Comparison of ENCODE assay signal across 32 mouse cellular contexts in genomic region chr4:58040093-58040492, GRCm38 (mm10). TPM values are rescaled to one million over a fixed set of nuclear protein-coding genes. Genes with fewer than 3 reads are reported as not detected.
DNase-seq lines count a peak whose midpoint lies in the region; ATAC-seq and TF ChIP-seq lines count a peak whose summit lies in the region.
"Had no signal": no experiment of that assay in that cellular context is flagged by ENCODE, and none has a peak within 500 bp of the region (broad histone marks: within the 10 kb centered on the region; RNA-seq: fewer than 3 reads in every experiment).

No protein-coding gene starts in this region.

- no peaks in the 10 kb centered on the region for H3K27me3 ChIP-seq in CH12.LX (replicated peaks)
- H3K27me3 ChIP-seq: embryonic facial prominence, embryonic 12.5 days; embryonic facial prominence, embryonic 15.5 days; forebrain, embryonic 15.5 days; heart, embryonic 12.5 days; heart, embryonic 15.5 days had no signal

- TF ChIP-seq EP300 in CH12.LX (IDR thresholded peaks at IDR 0.05; ENCODE audit: low read length) = peak; percentile 43

- H3K4me1 ChIP-seq in CH12.LX (ENCODE audit: control insufficient read depth in 1 of 2, insufficient read depth in 2 of 2) = peaks cover 2 to 4% of the 10 kb centered on the region in 2 experiments; a peak in 2 of 4 replicates
- H3K4me1 ChIP-seq: embryonic facial prominence, embryonic 12.5 days; forebrain, embryonic 15.5 days; heart, embryonic 12.5 days; heart, embryonic 15.5 days had no signal

- H3K9me3 ChIP-seq in CH12.LX (replicated peaks; ENCODE audit: low read length) = no peaks in the 10 kb centered on the region
- H3K9me3 ChIP-seq: embryonic facial prominence, embryonic 12.5 days; embryonic facial prominence, embryonic 15.5 days; forebrain, embryonic 15.5 days; heart, embryonic 12.5 days; heart, embryonic 15.5 days had no signal

- no peak for TF ChIP-seq CTCF in CH12.LX (conservative IDR thresholded peaks at IDR 0.05 in 1 of 2, IDR thresholded peaks at IDR 0.05 in 1 of 2; ENCODE audit: low read depth in 2 of 2, low read length in 2 of 2)

- DNase-seq in adrenal gland, adult (ENCODE audit: inconsistent age in 2 of 2, low spot score in 1 of 2) = peak; percentile 21 to 50
- no peak for DNase-seq in adrenal gland, postnatal 4 days (ENCODE audit: low spot score in 2 of 2)
- peak; percentile 29 for DNase-seq in CH12.LX (ENCODE audit: extremely low read depth)
- no peak for DNase-seq in layer of hippocampus, adult 9-11 months
- no peak for DNase-seq in retina, embryonic 14.5 days (ENCODE audit: low spot score)
- DNase-seq: adrenal gland, adult 8-10 months; cerebellum, adult 11-12 months; cerebellum, adult 8-10 months; cerebellum, postnatal 10 days; cerebellum, postnatal 36 days; gastrocnemius, postnatal 25 days; heart, adult 18-20 months; heart, postnatal 10 days; heart, postnatal 36 days; kidney, adult 18-20 months had no signal

- no peak overlapping the region for H3K9ac ChIP-seq in CH12.LX (ENCODE audit: insufficient read depth, low read depth)
- H3K9ac ChIP-seq: embryonic facial prominence, embryonic 12.5 days; embryonic facial prominence, embryonic 15.5 days; forebrain, embryonic 15.5 days; heart, embryonic 12.5 days; heart, embryonic 15.5 days; hindbrain, embryonic 14.5 days had no signal

- H3K79me2 ChIP-seq in CH12.LX (replicated peaks; ENCODE audit: control insufficient read depth, extremely low read depth, insufficient read depth, poor library complexity, severe bottlenecking) = no peaks in the 10 kb centered on the region

- no peak for TF ChIP-seq POLR2A in CH12.LX (IDR thresholded peaks at IDR 0.05; ENCODE audit: low read depth, low read length)

- ATAC-seq in common myeloid progenitor, adult 5-6 weeks (replicated peaks; ENCODE audit: low read depth, poor library complexity, severe bottlenecking) = peak; percentile 73
- ATAC-seq: CD4-positive, CD25-positive, alpha-beta regulatory T cell, adult 4 months; forebrain, embryonic 15.5 days; hindbrain, postnatal 0 days; inflammation-experienced regulatory T-cells, adult 6 months; intestine, embryonic 16.5 days had no signal

- no peaks in the 10 kb centered on the region for H3K36me3 ChIP-seq in CH12.LX (replicated peaks in 1 of 2; ENCODE audit: control insufficient read depth in 1 of 2, insufficient read depth in 1 of 2, low read length in 1 of 2)
- H3K36me3 ChIP-seq: embryonic facial prominence, embryonic 12.5 days; embryonic facial prominence, embryonic 15.5 days; forebrain, embryonic 15.5 days; heart, embryonic 12.5 days; heart, embryonic 15.5 days had no signal

- in situ Hi-C loops in CH12.LX (cut with MboI; ENCODE audit: low pct_ligation_motif_present, low pct_unique_long_range_greater_than_20kb, low sequenced_read_pairs) = no loop called here

- dilution Hi-C loops in CH12.LX (cut with MboI; ENCODE audit: extremely low pct_ligation_motif_present, extremely low pct_unique_long_range_greater_than_20kb, low sequenced_read_pairs) = no loop called here

- TF ChIP-seq RAD21 in CH12.LX (IDR thresholded peaks at IDR 0.05; ENCODE audit: low read depth, low read length) = no peak

- no peak overlapping the region for H3K27ac ChIP-seq in CH12.LX (ENCODE audit: insufficient read depth, low read depth)
- H3K27ac ChIP-seq: embryonic facial prominence, embryonic 12.5 days; embryonic facial prominence, embryonic 15.5 days; forebrain, embryonic 15.5 days; heart, embryonic 15.5 days; hindbrain, embryonic 14.5 days; hindbrain, postnatal 0 days had no signal

- no peak overlapping the region for H3K4me3 ChIP-seq in CH12.LX (replicated peaks in 1 of 3; ENCODE audit: low read depth in 2 of 3, low read length in 2 of 3, poor library complexity in 1 of 3)
- H3K4me3 ChIP-seq: embryonic facial prominence, embryonic 12.5 days; embryonic facial prominence, embryonic 15.5 days; forebrain, embryonic 15.5 days; heart, embryonic 12.5 days; heart, embryonic 15.5 days had no signal

- no peak overlapping the region for H3K4me2 ChIP-seq in CH12.LX (ENCODE audit: insufficient read depth, low read depth, poor library complexity, severe bottlenecking)
- H3K4me2 ChIP-seq: embryonic facial prominence, embryonic 12.5 days; embryonic facial prominence, embryonic 15.5 days; forebrain, embryonic 15.5 days; heart, embryonic 12.5 days; heart, embryonic 15.5 days; hindbrain, embryonic 14.5 days had no signal

TF ChIP-seq in CH12.LX, 34 proteins besides CTCF, POLR2A, EP300 and RAD21:
- TF ChIP-seq BHLHE40 (IDR thresholded peaks at IDR 0.05; ENCODE audit: low read depth, low read length) = no peak
- TF ChIP-seq ZKSCAN1 (IDR thresholded peaks at IDR 0.05; ENCODE audit: borderline replicate concordance, low read depth, low read length) = no peak
- no peak for TF ChIP-seq ELF1 (IDR thresholded peaks at IDR 0.05; ENCODE audit: low read depth, low read length)
- no peak for TF ChIP-seq MAFK (IDR thresholded peaks at IDR 0.05; ENCODE audit: insufficient replicate concordance, low read length)
TF ChIP-seq in CH12.LX: peak in this region for 0.

RNA-seq across cellular contexts. Expression of gene Txndc8, which starts 31.2 kb away (rescaled TPM):
- not detected for total RNA-seq in adrenal gland, postnatal 4 days (2021)
- total RNA-seq in CH12.LX (2012; rRNA removed) (not detected in 2 replicates), CH12.LX (2014; rRNA removed) (not detected in 2 replicates)
- not detected in 2 replicates for polyA plus RNA-seq in CH12.LX (2012; ENCODE audit: insufficient read length, low read depth)
- not detected in 2 replicates for total RNA-seq in common myeloid progenitor, adult 5-6 weeks (2017)
- total RNA-seq: adrenal gland, adult 8-10 months; ES-E14; gastrocnemius, adult 8-10 months; gastrocnemius, postnatal 25 days; heart, adult 18-20 months; heart, postnatal 10 days; heart, postnatal 36 days; hindbrain, postnatal 0 days had no signal
- polyA plus RNA-seq: brain, embryonic 14.5 days; C2C12; CD4-positive, CD25-positive, alpha-beta regulatory T cell, adult 4 months; embryonic facial prominence, embryonic 12.5 days; embryonic facial prominence, embryonic 15.5 days; forebrain, embryonic 11.5 days; forebrain, embryonic 15.5 days; heart, embryonic 12.5 days; heart, embryonic 15.5 days; hindbrain, embryonic 11.5 days; hindbrain, embryonic 14.5 days; hindbrain, postnatal 0 days; inflammation-experienced regulatory T-cells, adult 6 months; intestine, embryonic 16.5 days had no signal

Comparison
In these comparisons a context has a peak if more than half of its experiments do, and no peak if none do; other contexts are left out.
1. DNase-seq: peak in adrenal gland, adult (2 of 2) and CH12.LX (single experiment); none in adrenal gland, postnatal 4 days (0 of 2), layer of hippocampus, adult 9-11 months (single experiment) and retina, embryonic 14.5 days (single experiment).